ENCODE assay signal across 8 mouse cellular contexts in the genomic region with DNA sequence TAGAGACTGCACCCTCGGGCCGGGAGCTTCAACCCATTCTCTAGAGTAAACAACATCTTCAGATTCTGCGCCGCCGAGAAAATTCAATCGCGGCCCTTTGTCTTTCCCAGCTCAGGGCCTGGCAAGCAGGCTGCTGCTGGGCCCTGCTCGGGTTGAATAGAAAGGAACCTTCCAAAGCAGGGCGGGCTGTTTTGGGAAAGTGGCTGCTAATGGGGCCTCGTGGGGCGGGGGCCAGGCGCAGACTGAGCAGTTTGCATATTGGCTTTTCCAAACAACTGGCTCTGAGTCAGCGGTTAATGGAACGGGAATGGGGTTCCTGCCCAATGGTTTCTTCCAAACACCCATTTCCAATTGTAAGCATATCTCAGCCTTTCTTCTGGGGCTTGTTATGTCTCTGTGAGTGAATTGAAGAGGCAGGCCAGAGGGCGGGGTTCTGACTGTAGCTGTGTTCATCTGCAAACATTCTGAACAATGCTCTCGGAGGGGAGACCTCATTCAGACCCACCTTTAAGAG.
DNase-seq lines count a peak whose midpoint lies in the region; ATAC-seq and TF ChIP-seq lines count a peak whose summit lies in the region.

No protein-coding gene starts in this region.

- intact Hi-C loops in gastrocnemius, postnatal 36 days (cut with DNase I) = no loop called here

- peak overlapping the region; percentile 90 for H3K27ac ChIP-seq in intestine, embryonic 14.5 days (ENCODE audit: low read depth)

- no peak for TF ChIP-seq POLR2A in lung, adult 2 months (IDR thresholded peaks at IDR 0.05; ENCODE audit: borderline replicate concordance, extremely low read depth, low read depth, low read length)

- ATAC-seq in intestine, embryonic 14.5 days (replicated peaks; ENCODE audit: low FRiP score, low TSS enrichment, low read depth) = peak; percentile 71
- ATAC-seq in erythroid progenitor cell, adult 5-6 weeks (replicated peaks; ENCODE audit: low FRiP score, poor library complexity, severe bottlenecking) = no peak

- no peaks in the 10 kb centered on the region for H3K27me3 ChIP-seq in intestine, embryonic 14.5 days (replicated peaks; ENCODE audit: control insufficient read depth, insufficient read depth, low read length)

- peak overlapping the region; percentile 30; the same call in 1 of the 2 replicates for H3K4me2 ChIP-seq in intestine, embryonic 14.5 days (ENCODE audit: low read length)

- TF ChIP-seq CTCF in lung, adult 2 months (IDR thresholded peaks at IDR 0.05; ENCODE audit: insufficient read depth, low read length) = no peak

- no peak overlapping the region for H3K9ac ChIP-seq in intestine, embryonic 14.5 days (ENCODE audit: low read length)

- peak; percentile 75 for DNase-seq in R1 (ENCODE audit: low read depth, low spot score)
- DNase-seq in embryo, embryonic 9.5 days (ENCODE audit: extremely low spot score) = peak; percentile 39
- DNase-seq in gastrocnemius, postnatal 36 days = peak; percentile 61 to 78
- peak; percentile 79 for DNase-seq in intestine, embryonic 14.5 days (ENCODE audit: low spot score)
- peak; percentile 40 for DNase-seq in lung, adult 2 months
- peak; percentile 63 for DNase-seq in ovary, postnatal 14 days (ENCODE audit: low spot score)
- DNase-seq in spleen, postnatal 14 days (ENCODE audit: low spot score in 2 of 2) = no peak

- peaks cover 28% of the 10 kb centered on the region; the same call in 1 of the 2 replicates for H3K4me1 ChIP-seq in intestine, embryonic 14.5 days (replicated peaks; ENCODE audit: control insufficient read depth, insufficient read depth, low read length)
- H3K4me1 ChIP-seq in lung, adult 2 months (ENCODE audit: control insufficient read depth, insufficient read depth, low read length) = peaks cover 8% of the 10 kb centered on the region; the same call in 1 of the 2 replicates

- H3K36me3 ChIP-seq in intestine, embryonic 14.5 days (ENCODE audit: control insufficient read depth, insufficient read depth, low read length) = no peaks in the 10 kb centered on the region

- 7% methylated on average over 16 of the region's 16 CpGs for WGBS in intestine, embryonic 14.5 days
- WGBS in lung, adult 2 months = 21% methylated on average over 16 of the region's 16 CpGs

- no peaks in the 10 kb centered on the region for H3K9me3 ChIP-seq in intestine, embryonic 14.5 days (ENCODE audit: control insufficient read depth, low read length)

- H3K4me3 ChIP-seq in intestine, embryonic 14.5 days (ENCODE audit: low read depth, low read length) = no peak overlapping the region
- H3K4me3 ChIP-seq in lung, adult 2 months (replicated peaks; ENCODE audit: extremely low read depth, low read depth, low read length) = no peak overlapping the region

Comparison
In these comparisons a context has a peak if more than half of its experiments do, and no peak if none do; other contexts are left out.
1. DNase-seq: peak in R1 (single experiment), embryo, embryonic 9.5 days (single experiment), gastrocnemius, postnatal 36 days (2 of 2), intestine, embryonic 14.5 days (single experiment), lung, adult 2 months (single experiment) and ovary, postnatal 14 days (single experiment); none in spleen, postnatal 14 days (0 of 2).